7 mouse cellular contexts compared by ENCODE assay signal in the genomic region with DNA sequence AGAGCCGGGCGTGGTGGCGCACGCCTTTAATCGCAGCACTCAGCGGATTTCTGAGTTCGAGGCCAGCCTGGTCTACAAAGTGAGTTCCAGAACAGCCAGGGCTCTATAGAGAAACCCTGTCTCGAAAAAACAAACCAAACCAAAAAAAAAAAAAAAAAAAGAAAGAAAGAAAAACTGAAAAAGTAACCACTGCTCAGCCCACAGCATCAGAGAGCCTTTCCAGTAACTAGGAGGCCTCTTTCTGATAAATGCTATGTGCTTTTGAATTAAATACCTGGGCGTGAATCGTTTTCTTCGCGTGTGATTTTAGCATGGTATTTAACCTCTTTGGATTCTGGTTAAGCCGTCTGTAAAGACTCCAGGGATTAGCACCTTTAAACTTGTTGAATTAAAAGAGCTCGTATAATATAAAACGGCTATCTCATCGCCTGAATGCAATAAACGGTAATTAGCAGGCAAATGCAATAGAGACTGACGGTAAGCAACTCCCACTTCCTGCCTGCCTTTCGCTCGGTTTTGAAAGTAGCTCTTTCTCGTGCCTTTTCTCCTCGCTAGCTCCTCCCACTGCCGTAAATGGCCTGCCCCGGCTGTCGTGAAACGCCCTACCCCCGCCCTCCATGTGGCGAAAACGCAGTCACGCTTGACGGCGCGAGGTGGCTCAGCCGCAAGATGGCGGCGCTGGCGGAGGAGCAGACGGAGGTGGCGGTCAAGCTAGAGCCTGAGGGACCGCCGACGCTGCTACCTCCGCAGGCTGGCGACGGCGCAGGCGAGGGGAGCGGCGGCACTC. TPM values are rescaled to one million over a fixed set of nuclear protein-coding genes. Genes with fewer than 3 reads are reported as not detected.
A peak's percentile ranks its signal among the peaks of the same experiment; 100 is the strongest.
DNase-seq lines count a peak whose midpoint lies in the region; ATAC-seq lines count a peak whose summit lies in the region.

Gene Taf5 (plus strand): TSS at position 651 of the 787 bp plus-strand sequence.

- H3K9ac ChIP-seq in embryonic facial prominence, embryonic 11.5 days (replicated peaks; ENCODE audit: low read length) = peak within 1 kb of the TSS; percentile 92
- peak within 1 kb of the TSS; percentile 92 for H3K9ac ChIP-seq in midbrain, embryonic 13.5 days (replicated peaks)

- H3K4me3 ChIP-seq in embryonic facial prominence, embryonic 11.5 days (ENCODE audit: low read depth, low read length) = peak within 1 kb of the TSS; percentile 93
- H3K4me3 ChIP-seq in limb, embryonic 10.5 days = peak within 1 kb of the TSS; percentile 100
- H3K4me3 ChIP-seq in midbrain, embryonic 13.5 days (replicated peaks) = peak within 1 kb of the TSS; percentile 92

- H3K4me2 ChIP-seq in embryonic facial prominence, embryonic 11.5 days (ENCODE audit: low read depth, low read length) = peak within 1 kb of the TSS; percentile 41
- peak within 1 kb of the TSS; percentile 58 for H3K4me2 ChIP-seq in midbrain, embryonic 13.5 days (replicated peaks)

- no peaks in the 10 kb centered on the region for H3K9me3 ChIP-seq in embryonic facial prominence, embryonic 11.5 days (replicated peaks; ENCODE audit: control insufficient read depth, low read length)
- H3K9me3 ChIP-seq in limb, embryonic 10.5 days (replicated peaks) = no peaks in the 10 kb centered on the region
- no peaks in the 10 kb centered on the region for H3K9me3 ChIP-seq in midbrain, embryonic 13.5 days

- peak; percentile 99 for DNase-seq in adrenal gland, postnatal 14 days
- DNase-seq in embryonic facial prominence, embryonic 11.5 days (ENCODE audit: low spot score) = peak; percentile 98
- DNase-seq in kidney, adult 11 months = peak; percentile 95
- DNase-seq in limb, embryonic 10.5 days (ENCODE audit: low spot score) = peak; percentile 97
- DNase-seq in spleen, adult 12 weeks (ENCODE audit: low spot score) = peak; percentile 97

- peak within 1 kb of the TSS; percentile 75 for H3K27ac ChIP-seq in embryonic facial prominence, embryonic 11.5 days (replicated peaks; ENCODE audit: low read depth, low read length)
- H3K27ac ChIP-seq in limb, embryonic 10.5 days = peak within 1 kb of the TSS; percentile 93
- H3K27ac ChIP-seq in midbrain, embryonic 13.5 days = peak within 1 kb of the TSS; percentile 89

- ATAC-seq in embryonic facial prominence, embryonic 11.5 days (replicated peaks; ENCODE audit: insufficient number of reproducible peaks, low FRiP score, low TSS enrichment, low read depth) = peak; percentile 70
- peak; percentile 94 for ATAC-seq in granulocyte monocyte progenitor cell, adult 5-6 weeks (replicated peaks; ENCODE audit: poor library complexity, severe bottlenecking)
- peak; percentile 78 for ATAC-seq in midbrain, embryonic 13.5 days

- no peaks in the 10 kb centered on the region for H3K27me3 ChIP-seq in embryonic facial prominence, embryonic 11.5 days (ENCODE audit: control insufficient read depth, insufficient read depth, low read length)
- H3K27me3 ChIP-seq in limb, embryonic 10.5 days (ENCODE audit: low read depth, poor library complexity, severe bottlenecking) = no peaks in the 10 kb centered on the region
- H3K27me3 ChIP-seq in midbrain, embryonic 13.5 days = no peaks in the 10 kb centered on the region

- no peaks in the 10 kb centered on the region for H3K4me1 ChIP-seq in embryonic facial prominence, embryonic 11.5 days (ENCODE audit: control insufficient read depth, insufficient read depth, low read length)
- peaks cover 9% of the 10 kb centered on the region for H3K4me1 ChIP-seq in limb, embryonic 10.5 days
- peaks cover 13% of the 10 kb centered on the region for H3K4me1 ChIP-seq in midbrain, embryonic 13.5 days (replicated peaks)

- WGBS in embryonic facial prominence, embryonic 11.5 days = 10% methylated on average over 49 of the region's 49 CpGs
- WGBS in limb, embryonic 10.5 days = 12% methylated on average over 49 of the region's 49 CpGs
- WGBS in midbrain, embryonic 13.5 days = 11% methylated on average over 49 of the region's 49 CpGs

- no peaks in the 10 kb centered on the region; the same call in 1 of the 2 replicates for H3K36me3 ChIP-seq in embryonic facial prominence, embryonic 11.5 days (replicated peaks; ENCODE audit: control insufficient read depth, insufficient read depth, low read depth, low read length)
- peaks cover 19% of the 10 kb centered on the region for H3K36me3 ChIP-seq in limb, embryonic 10.5 days
- peaks cover 14% of the 10 kb centered on the region for H3K36me3 ChIP-seq in midbrain, embryonic 13.5 days

RNA-seq across cellular contexts. Expression of gene Taf5, which starts in this region (rescaled TPM):
- 4.3 and 4.6 TPM in 2 replicates for total RNA-seq in adrenal gland, postnatal 14 days (2021)
- polyA plus RNA-seq in embryonic facial prominence, embryonic 11.5 days (2014; fragmentation: Nextera tagmentation; extraction: Ambion mirVana) = 12.8 and 13.4 TPM in 2 replicates
- total RNA-seq in granulocyte monocyte progenitor cell, adult 5-6 weeks (2014; fragmentation: Nextera tagmentation) = 6.3 and 9.9 TPM in 2 replicates
- total RNA-seq in granulocyte monocyte progenitor cell, adult 5-6 weeks (2017) = 25.3 and 27.4 TPM in 2 replicates
- polyA plus RNA-seq in limb, embryonic 10.5 days (2016; fragmentation: Nextera tagmentation; extraction: Ambion mirVana) = 8.6 and 8.7 TPM in 2 replicates
- 6.9 and 8.0 TPM in 2 replicates for polyA plus RNA-seq in midbrain, embryonic 13.5 days (2015; fragmentation: Nextera tagmentation; extraction: Ambion mirVana)

Comparison
In these comparisons a context has a peak if more than half of its experiments do, and no peak if none do; other contexts are left out.
1. Peak in every context shown above with its lines: DNase-seq, ATAC-seq, H3K4me3 ChIP-seq and H3K27ac ChIP-seq.